Mouse (Mus musculus): ENCODE data around the gene Taldo1.

- TF ChIP-seq POLR2A (IDR thresholded peaks at IDR 0.05; ENCODE audit: borderline replicate concordance, extremely low read depth, insufficient read depth, insufficient read length, poor library complexity, severe bottlenecking) (no peak), CTCF (IDR thresholded peaks at IDR 0.05; ENCODE audit: borderline replicate concordance, extremely low read depth, insufficient read depth, insufficient read length) (no peak)
Measured at GRCm38 (mm10) chr7:141439811-141440210, 47.8 kb downstream of the Taldo1 start.

Measured in brain, embryonic 14.5 days (tissue).